ENCODE assay signal across 18 mouse cellular contexts in genomic region chr3:29399064-29399463, GRCm38 (mm10).
DNase-seq lines count a peak whose midpoint lies in the region.
"Had no signal": no experiment of that assay in that cellular context is flagged by ENCODE, and none has a peak within 500 bp of the region (broad histone marks: within the 10 kb centered on the region; RNA-seq: fewer than 3 reads in every experiment).

No protein-coding gene starts in this region.

- peak; percentile 11 to 50 for DNase-seq in frontal cortex, adult 2 months (ENCODE audit: extremely low spot score in 1 of 2, low spot score in 1 of 2)
- DNase-seq in frontal cortex, postnatal 10 days (ENCODE audit: low spot score in 2 of 2), result no peak
- peak; percentile 15 to 27 for DNase-seq in right cerebral cortex, adult 2 months (ENCODE audit: low spot score in 2 of 2)
- no peak for DNase-seq in right cerebral cortex, postnatal 4 days
- DNase-seq in left cerebral cortex, adult 18-20 months (ENCODE audit: low spot score in 2 of 2), result peak; percentile 2 to 3
- peak; percentile 53 for DNase-seq in telencephalon, adult 2 months (ENCODE audit: low read depth, low spot score)
- DNase-seq in thymus, postnatal 10 days (ENCODE audit: low spot score in 2 of 2), result no peak
- DNase-seq in adrenal gland, adult 8-10 months, result no peak
- DNase-seq: adrenal gland, adult 2 months; B cell, adult 2 months; cerebellum, adult 2 months; cerebellum, postnatal 36 days; heart, postnatal 4 days; kidney, adult 2 months; lung, embryonic 14.5 days; lung, postnatal 4 days; retina, postnatal 1 day; thymus, postnatal 14 days had no signal

Comparison
In these comparisons a context has a peak if more than half of its experiments do, and no peak if none do; other contexts are left out.
1. DNase-seq: peak in frontal cortex, adult 2 months (2 of 2), right cerebral cortex, adult 2 months (2 of 2), left cerebral cortex, adult 18-20 months (2 of 2) and telencephalon, adult 2 months (single experiment); none in frontal cortex, postnatal 10 days (0 of 2), right cerebral cortex, postnatal 4 days (single experiment), thymus, postnatal 10 days (0 of 2) and adrenal gland, adult 8-10 months (single experiment).